Mouse (Mus musculus): ENCODE data around the gene Napepld. TPM values are rescaled to one million over a fixed set of nuclear protein-coding genes. Genes with fewer than 3 reads are reported as not detected.
A peak's percentile ranks its signal among the peaks of the same experiment; 100 is the strongest.

The Napepld gene
- total RNA-seq, 1 experiment: 4.3 TPM

- DNase-seq (ENCODE audit: low read depth, low spot score): no peak
- in situ Hi-C loops (cut with MboI; ENCODE audit: low sequenced_read_pairs in 2 of 2, unreplicated experiment in 2 of 2): no loop called here
- TF ChIP-seq CHD2 (IDR thresholded peaks at IDR 0.05; ENCODE audit: low read depth, low read length): no peak
- TF ChIP-seq MAFK (IDR thresholded peaks at IDR 0.05; ENCODE audit: insufficient read depth, low read depth, low read length): no peak
- no peak for TF ChIP-seq HCFC1 (IDR thresholded peaks at IDR 0.05; ENCODE audit: borderline replicate concordance, insufficient read depth, low read length)
- TF ChIP-seq ZNF384 (IDR thresholded peaks at IDR 0.05; ENCODE audit: low read depth, low read length): no peak
- TF ChIP-seq ZC3H11A (IDR thresholded peaks at IDR 0.05; ENCODE audit: borderline replicate concordance, low read depth, low read length): no peak
- peaks cover 5% of the 10 kb centered on the region; the same call in 1 of the 2 replicates for H3K36me3 ChIP-seq (ENCODE audit: control insufficient read depth, insufficient read depth, low read length, poor library complexity, severe bottlenecking)
- no peaks in the 10 kb centered on the region for H3K9me3 ChIP-seq (ENCODE audit: control insufficient read depth, insufficient read depth, low read depth, low read length)
- H3K9ac ChIP-seq (ENCODE audit: insufficient read depth, low read depth, low read length, poor library complexity, severe bottlenecking): no peak overlapping the region
- H3K4me1 ChIP-seq (ENCODE audit: control insufficient read depth in 2 of 2, insufficient read depth in 2 of 2, low read length in 2 of 2, poor library complexity in 1 of 2): peaks cover 3 to 14% of the 10 kb centered on the region in 2 experiments; a peak in 3 of 4 replicates
- no peak overlapping the region for H3K4me3 ChIP-seq (ENCODE audit: insufficient read depth in 1 of 2, low read depth in 1 of 2, low read length in 2 of 2, poor library complexity in 1 of 2, severe bottlenecking in 1 of 2)
- no peak overlapping the region for H3K27ac ChIP-seq (ENCODE audit: insufficient read depth, low read depth, low read length, poor library complexity, severe bottlenecking)
Observed at GRCm38 (mm10) chr5:21736046-21736445, 34.9 kb upstream of the Napepld start.

DNA sequence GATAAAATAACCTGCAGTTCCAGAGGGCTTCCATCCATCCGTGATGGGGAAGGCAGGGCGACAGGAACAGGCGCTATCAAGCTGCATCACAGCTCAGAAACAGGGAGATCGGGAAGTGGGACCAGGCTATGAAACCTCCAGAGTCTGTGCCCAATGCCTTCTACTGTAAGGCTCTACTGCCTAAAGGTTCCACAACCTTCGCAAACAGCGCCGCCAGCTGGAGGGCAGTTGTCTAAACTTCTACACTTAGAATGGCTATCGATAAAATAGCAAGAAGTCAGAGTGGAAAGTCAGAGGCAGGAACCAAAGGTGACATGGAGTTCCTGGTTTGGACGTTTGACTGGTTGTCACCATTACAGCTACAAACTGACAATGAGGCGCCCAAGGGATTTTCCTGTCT lies 34.4 kb upstream of the Napepld start:
- Histone ChIP-seq H3K36me3 (ENCODE audit: control insufficient read depth, insufficient read depth, low read length, poor library complexity, severe bottlenecking) (peaks cover 5% of the 10 kb centered on the region; the same call in 1 of the 2 replicates), H3K9ac (ENCODE audit: insufficient read depth, low read depth, low read length, poor library complexity, severe bottlenecking) (no peak overlapping the region), H3K27ac (ENCODE audit: insufficient read depth, low read depth, low read length, poor library complexity, severe bottlenecking) (no peak overlapping the region), H3K4me3 (ENCODE audit: insufficient read depth in 1 of 2, low read depth in 1 of 2, low read length in 2 of 2, poor library complexity in 1 of 2, severe bottlenecking in 1 of 2) (peak overlapping the region in 1 of 2 experiments; percentile 33; a peak in 2 of 4 replicates), H3K4me1 (ENCODE audit: control insufficient read depth in 2 of 2, insufficient read depth in 2 of 2, low read length in 2 of 2, poor library complexity in 1 of 2) (peaks cover 3 to 14% of the 10 kb centered on the region in 2 experiments; a peak in 3 of 4 replicates), H3K9me3 (ENCODE audit: control insufficient read depth, insufficient read depth, low read depth, low read length) (no peaks in the 10 kb centered on the region)
- TF ChIP-seq ZNF384 (IDR thresholded peaks at IDR 0.05; ENCODE audit: low read depth, low read length): no peak
- no peak for TF ChIP-seq MAFK (IDR thresholded peaks at IDR 0.05; ENCODE audit: insufficient read depth, low read depth, low read length)
- peak; percentile 27; the same call in 1 of the 2 replicates for TF ChIP-seq ZC3H11A (IDR thresholded peaks at IDR 0.05; ENCODE audit: borderline replicate concordance, low read depth, low read length)
- in situ Hi-C loops (cut with MboI; ENCODE audit: low sequenced_read_pairs in 2 of 2, unreplicated experiment in 2 of 2): no loop called here
- peak; percentile 90 for DNase-seq (ENCODE audit: low read depth, low spot score)

GRCm38 (mm10) chr5:21735100-21735499 lies 33.9 kb upstream of the Napepld start:
- Histone ChIP-seq H3K4me1 (ENCODE audit: control insufficient read depth in 2 of 2, insufficient read depth in 2 of 2, low read length in 2 of 2, poor library complexity in 1 of 2) (peaks cover 2 to 14% of the 10 kb centered on the region in 2 experiments; a peak in 3 of 4 replicates), H3K36me3 (ENCODE audit: control insufficient read depth, insufficient read depth, low read length, poor library complexity, severe bottlenecking) (0 out of 2 replicates have a peak, but pooled peaks cover 3% of the 10 kb centered on the region), H3K9ac (ENCODE audit: insufficient read depth, low read depth, low read length, poor library complexity, severe bottlenecking) (no peak overlapping the region), H3K27ac (ENCODE audit: insufficient read depth, low read depth, low read length, poor library complexity, severe bottlenecking) (no peak overlapping the region), H3K9me3 (ENCODE audit: control insufficient read depth, insufficient read depth, low read depth, low read length) (no peaks in the 10 kb centered on the region), H3K4me3 (ENCODE audit: insufficient read depth in 1 of 2, low read depth in 1 of 2, low read length in 2 of 2, poor library complexity in 1 of 2, severe bottlenecking in 1 of 2) (peak overlapping the region in 1 of 2 experiments; percentile 33; a peak in 2 of 4 replicates)
- in situ Hi-C loops (cut with MboI; ENCODE audit: low sequenced_read_pairs in 2 of 2, unreplicated experiment in 2 of 2): no loop called here
- no peak for TF ChIP-seq ZNF384 (IDR thresholded peaks at IDR 0.05; ENCODE audit: low read depth, low read length)
- TF ChIP-seq HCFC1 (IDR thresholded peaks at IDR 0.05; ENCODE audit: borderline replicate concordance, insufficient read depth, low read length): no peak
- no peak for TF ChIP-seq MAFK (IDR thresholded peaks at IDR 0.05; ENCODE audit: insufficient read depth, low read depth, low read length)
- TF ChIP-seq CHD2 (IDR thresholded peaks at IDR 0.05; ENCODE audit: low read depth, low read length): no peak
- TF ChIP-seq ZC3H11A (IDR thresholded peaks at IDR 0.05; ENCODE audit: borderline replicate concordance, low read depth, low read length): no peak
- no peak for DNase-seq (ENCODE audit: low read depth, low spot score)

- no peak for DNase-seq (ENCODE audit: low read depth, low spot score)
- H3K4me3 ChIP-seq (ENCODE audit: insufficient read depth in 1 of 2, low read depth in 1 of 2, low read length in 2 of 2, poor library complexity in 1 of 2, severe bottlenecking in 1 of 2): no peak overlapping the region
- H3K36me3 ChIP-seq (ENCODE audit: control insufficient read depth, insufficient read depth, low read length, poor library complexity, severe bottlenecking): no peaks in the 10 kb centered on the region
- H3K9ac ChIP-seq (ENCODE audit: insufficient read depth, low read depth, low read length, poor library complexity, severe bottlenecking): no peak overlapping the region
- no peak for TF ChIP-seq CHD2 (IDR thresholded peaks at IDR 0.05; ENCODE audit: low read depth, low read length)
- no peak for TF ChIP-seq MAFK (IDR thresholded peaks at IDR 0.05; ENCODE audit: insufficient read depth, low read depth, low read length)
- TF ChIP-seq ZNF384 (IDR thresholded peaks at IDR 0.05; ENCODE audit: low read depth, low read length): no peak
- TF ChIP-seq HCFC1 (IDR thresholded peaks at IDR 0.05; ENCODE audit: borderline replicate concordance, insufficient read depth, low read length): no peak
- TF ChIP-seq ZC3H11A (IDR thresholded peaks at IDR 0.05; ENCODE audit: borderline replicate concordance, low read depth, low read length): no peak
- no peaks in the 10 kb centered on the region for H3K9me3 ChIP-seq (ENCODE audit: control insufficient read depth, insufficient read depth, low read depth, low read length)
- in situ Hi-C loops (cut with MboI; ENCODE audit: low sequenced_read_pairs in 2 of 2, unreplicated experiment in 2 of 2): no loop called here
- no peak overlapping the region for H3K27ac ChIP-seq (ENCODE audit: insufficient read depth, low read depth, low read length, poor library complexity, severe bottlenecking)
- peaks cover 2 to 9% of the 10 kb centered on the region in 2 experiments; a peak in 3 of 4 replicates for H3K4me1 ChIP-seq (ENCODE audit: control insufficient read depth in 2 of 2, insufficient read depth in 2 of 2, low read length in 2 of 2, poor library complexity in 1 of 2)
Observed at GRCm38 (mm10) chr5:21732930-21733329, 31.7 kb upstream of the Napepld start.

All from ES-E14 (cell line).